Mouse (Mus musculus) central nervous system, embryonic 18 days (tissue): ENCODE results near the gene H2-M11. TPM values are rescaled to one million over a fixed set of nuclear protein-coding genes. Genes with fewer than 3 reads are reported as not detected.

Experiments used
- polyA plus RNA-seq: library from polyadenylated mRNA; depleted of rRNA; stranded (reverse); fragments of >200 nt; gene quantifications from 2 replicates; pipeline ENCODE4 v1.2.3, GENCODE M21; 2012; rRNA removed

Gene H2-M11
- polyA plus RNA-seq = not detected in 2 replicates

GRCm38 (mm10) chr17:36546775-36547174 lies at the start of gene H2-M11:
Gene H2-M11, plus strand, starts transcription at chr17:36547075.

Other genes with a start within 250 kb of the H2-M11 start
- gene H2-M10.1, start 220.9 kb upstream of the H2-M11 start, polyA plus RNA-seq = not detected in 2 replicates
- not detected in 2 replicates for gene H2-M10.3, start 178.7 kb upstream of the H2-M11 start, polyA plus RNA-seq
- not detected in 2 replicates for gene H2-M10.4, start 84.7 kb upstream of the H2-M11 start, polyA plus RNA-seq
- gene H2-M9, start 95.6 kb downstream of the H2-M11 start, polyA plus RNA-seq = not detected in 2 replicates
- gene H2-M1, start 125.1 kb downstream of the H2-M11 start, polyA plus RNA-seq = not detected in 2 replicates
- gene H2-M10.5, start 225.8 kb downstream of the H2-M11 start, polyA plus RNA-seq = not detected in 2 replicates